Mouse (Mus musculus) heart, embryonic 16.5 days (tissue): ENCODE results near the gene Gldn. TPM values are rescaled to one million over a fixed set of nuclear protein-coding genes. Genes with fewer than 3 reads are reported as not detected.

Experiments
- ATAC-seq: fragments of 200-750 bp; cut with Nextera tagmentation; replicated peaks from 2 replicates; pipeline ENCODE4 v1.8.0; 2017; ENCODE audit warnings: moderate number of reproducible peaks; ENCODE audit not compliant: insufficient read depth, low FRiP score; ENCODE audit errors: extremely low read depth
- H3K27ac ChIP-seq: fragments of 300-500 bp; sonication (generic); 2 replicates; pipeline ENCODE4 v1.5.1; 2014; ENCODE audit warnings: mild to moderate bottlenecking, low read length, control low read depth, moderate library complexity
- H3K27me3 ChIP-seq: fragments of 300-500 bp; sonication (generic); 2 replicates; pipeline ENCODE4 v1.6.1; 2014; ENCODE audit warnings: low read length, mixed read lengths; ENCODE audit not compliant: control insufficient read depth, insufficient read depth
- H3K36me3 ChIP-seq: fragments of 300-500 bp; sonication (generic); 2 replicates; pipeline ENCODE4 v1.6.1; 2014; ENCODE audit not compliant: control insufficient read depth, insufficient read depth
- H3K4me1 ChIP-seq: fragments of 300-500 bp; sonication (generic); 2 replicates; pipeline ENCODE4 v1.6.1; 2014; ENCODE audit warnings: low read length, mixed read lengths; ENCODE audit not compliant: control insufficient read depth, insufficient read depth
- H3K4me2 ChIP-seq: fragments of 300-500 bp; sonication (generic); 2 replicates; pipeline ENCODE4 v1.6.1; 2014; ENCODE audit warnings: low read depth, mild to moderate bottlenecking, control low read depth, low read length
- H3K4me3 ChIP-seq: fragments of 300-500 bp; sonication (generic); 2 replicates; pipeline ENCODE4 v1.5.1; 2014; ENCODE audit warnings: mild to moderate bottlenecking, control low read depth, low read length
- H3K9ac ChIP-seq: fragments of 300-500 bp; sonication (generic); 2 replicates; pipeline ENCODE4 v1.6.1; 2014; ENCODE audit warnings: low read length, control low read depth
- H3K9me3 ChIP-seq: fragments of 300-500 bp; sonication (generic); replicated peaks from 2 replicates; pipeline ENCODE4 v1.6.1; 2016; ENCODE audit warnings: low read length; ENCODE audit not compliant: control insufficient read depth
- WGBS: fragments of 180-500 bp; shearing (Covaris S2); extraction: QIAGEN DNeasy Blood & Tissue Kit; methylation state at CpG from one replicate; pipeline ENCODE4 v1.1.7; 2014; 5-methylcytosine and 5-hydroxymethylcytosine counted together
- polyA plus RNA-seq: library from polyadenylated mRNA; unstranded; fragments of >200 nt; fragmentation: Nextera tagmentation; extraction: Ambion mirVana; gene quantifications from 2 replicates; pipeline ENCODE4 v1.2.1, GENCODE M21; 2015

The Gldn gene
- polyA plus RNA-seq, 1 experiment from 2014 or later, result not detected

GRCm38 (mm10) chr9:54299389-54299788 lies 13.1 kb downstream of the Gldn start:
- H3K4me3 ChIP-seq, result no peak overlapping the region
- H3K27ac ChIP-seq, result no peak overlapping the region
- no peak for ATAC-seq
- no peak overlapping the region for H3K4me2 ChIP-seq
- no peaks in the 10 kb centered on the region for H3K27me3 ChIP-seq
- no peaks in the 10 kb centered on the region for H3K9me3 ChIP-seq
- H3K9ac ChIP-seq, result no peak overlapping the region
- WGBS, result 75% methylated on average over 3 of the region's 3 CpGs
- H3K36me3 ChIP-seq, result no peaks in the 10 kb centered on the region
- no peaks in the 10 kb centered on the region for H3K4me1 ChIP-seq

GRCm38 (mm10) chr9:54299792-54300191 lies 13.5 kb downstream of the Gldn start:
- Histone ChIP-seq H3K4me1 (no peaks in the 10 kb centered on the region), H3K36me3 (no peaks in the 10 kb centered on the region), H3K27me3 (no peaks in the 10 kb centered on the region), H3K9ac (no peak overlapping the region), H3K4me3 (no peak overlapping the region), H3K27ac (no peak overlapping the region), H3K4me2 (no peak overlapping the region), H3K9me3 (no peaks in the 10 kb centered on the region)
- no peak for ATAC-seq

GRCm38 (mm10) chr9:54301255-54301654 lies 15.0 kb downstream of the Gldn start:
- Histone ChIP-seq H3K9me3 (no peaks in the 10 kb centered on the region), H3K4me3 (no peak overlapping the region), H3K4me1 (no peaks in the 10 kb centered on the region), H3K27me3 (no peaks in the 10 kb centered on the region), H3K4me2 (no peak overlapping the region), H3K36me3 (no peaks in the 10 kb centered on the region), H3K9ac (no peak overlapping the region), H3K27ac (no peak overlapping the region)
- WGBS, result 69% methylated on average over 4 of the region's 4 CpGs
- no peak for ATAC-seq

- Histone ChIP-seq H3K9ac (no peak overlapping the region), H3K4me2 (no peak overlapping the region), H3K36me3 (no peaks in the 10 kb centered on the region), H3K27ac (no peak overlapping the region), H3K4me1 (no peaks in the 10 kb centered on the region), H3K9me3 (no peaks in the 10 kb centered on the region), H3K27me3 (no peaks in the 10 kb centered on the region), H3K4me3 (no peak overlapping the region)
- ATAC-seq, result no peak
- WGBS, result 81% methylated on average over 1 of the region's 1 CpGs
Measured at GRCm38 (mm10) chr9:54308209-54308608, 21.9 kb downstream of the Gldn start.

GRCm38 (mm10) chr9:54308751-54309358 lies 22.6 kb downstream of the Gldn start:
- Histone ChIP-seq H3K4me2 (no peak overlapping the region), H3K27ac (no peak overlapping the region), H3K9me3 (no peaks in the 10 kb centered on the region), H3K4me3 (no peak overlapping the region), H3K36me3 (no peaks in the 10 kb centered on the region), H3K9ac (no peak overlapping the region), H3K4me1 (no peaks in the 10 kb centered on the region), H3K27me3 (no peaks in the 10 kb centered on the region)
- no peak for ATAC-seq
- WGBS, result 59% methylated on average over 2 of the region's 2 CpGs

- Histone ChIP-seq H3K27me3 (no peaks in the 10 kb centered on the region), H3K9me3 (no peaks in the 10 kb centered on the region), H3K4me2 (no peak overlapping the region), H3K36me3 (no peaks in the 10 kb centered on the region), H3K4me3 (no peak overlapping the region), H3K27ac (no peak overlapping the region), H3K9ac (no peak overlapping the region), H3K4me1 (no peaks in the 10 kb centered on the region)
- no peak for ATAC-seq
- 64% methylated on average over 9 of the region's 9 CpGs for WGBS
Measured at GRCm38 (mm10) chr9:54316363-54316762, 30.1 kb downstream of the Gldn start.

GRCm38 (mm10) chr9:54323456-54323855 lies 37.2 kb downstream of the Gldn start:
- Histone ChIP-seq H3K4me3 (no peak overlapping the region), H3K9me3 (no peaks in the 10 kb centered on the region), H3K27me3 (no peaks in the 10 kb centered on the region), H3K36me3 (no peaks in the 10 kb centered on the region), H3K4me2 (no peak overlapping the region), H3K4me1 (no peaks in the 10 kb centered on the region), H3K9ac (no peak overlapping the region), H3K27ac (no peak overlapping the region)
- ATAC-seq, result no peak; the same call in 1 of the 2 replicates
- WGBS, result 41% methylated on average over 8 of the region's 8 CpGs

GRCm38 (mm10) chr9:54329201-54329600 lies 42.9 kb downstream of the Gldn start:
- Histone ChIP-seq H3K4me2 (no peak overlapping the region), H3K4me1 (no peaks in the 10 kb centered on the region), H3K9ac (no peak overlapping the region), H3K27me3 (no peaks in the 10 kb centered on the region), H3K4me3 (no peak overlapping the region), H3K36me3 (no peaks in the 10 kb centered on the region), H3K9me3 (no peaks in the 10 kb centered on the region), H3K27ac (no peak overlapping the region)
- WGBS, result 83% methylated on average over 7 of the region's 7 CpGs
- ATAC-seq, result no peak

GRCm38 (mm10) chr9:54335582-54335981 lies 49.3 kb downstream of the Gldn start:
- Histone ChIP-seq H3K4me1 (no peaks in the 10 kb centered on the region), H3K36me3 (no peaks in the 10 kb centered on the region), H3K27ac (no peak overlapping the region), H3K4me3 (no peak overlapping the region), H3K27me3 (peaks cover 2% of the 10 kb centered on the region; the same call in 1 of the 2 replicates), H3K9me3 (no peaks in the 10 kb centered on the region), H3K9ac (no peak overlapping the region), H3K4me2 (no peak overlapping the region)
- WGBS, result 84% methylated on average over 12 of the region's 12 CpGs
- no peak for ATAC-seq
